Mouse (Mus musculus): ENCODE results near the gene Cep41. TPM values are rescaled to one million over a fixed set of nuclear protein-coding genes. Genes with fewer than 3 reads are reported as not detected.

Gene Cep41
- 12.8 TPM for polyA plus RNA-seq (2021)

DNA sequence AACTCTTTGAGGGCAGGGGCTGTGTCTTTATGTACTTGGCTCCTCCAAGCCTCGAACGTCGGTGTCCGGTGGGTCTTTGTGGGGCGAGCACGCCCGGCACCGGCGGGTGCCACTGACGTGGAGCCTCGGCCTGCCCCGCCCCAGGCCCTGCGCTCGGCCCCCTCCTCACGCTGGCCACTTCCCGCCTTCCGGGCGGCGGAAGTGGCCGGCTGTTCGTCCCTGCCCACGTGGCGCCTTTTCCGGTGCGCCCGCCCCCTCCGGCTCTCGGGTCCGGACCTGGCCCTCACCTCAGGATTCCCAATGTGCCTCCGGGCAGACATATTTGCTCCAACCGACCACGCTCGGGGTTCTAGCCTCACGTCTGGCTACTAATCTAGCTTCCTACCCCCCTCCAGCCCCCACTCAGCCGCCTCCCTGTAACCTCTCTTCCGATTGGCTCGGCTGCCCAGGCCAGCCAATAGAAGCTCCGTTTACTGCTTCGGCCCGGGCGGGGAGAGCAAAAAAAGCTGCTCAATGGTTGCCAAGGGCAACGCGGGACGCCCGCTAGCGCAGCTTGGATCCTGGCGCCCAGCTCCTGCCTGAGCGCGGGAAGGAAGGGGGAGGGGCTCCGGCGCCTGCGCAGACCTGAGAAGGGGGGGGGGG is at the start of gene Cep41:
Gene Cep41, minus strand, starts transcription at position 400 of the 642 bp plus-strand sequence.
- no peaks in the 10 kb centered on the region for H3K27me3 ChIP-seq
- POLR2A ChIA-PET: no interaction called here
- in situ Hi-C loops (cut with MboI; ENCODE audit: low pct_unique_long_range_greater_than_20kb): no loop called here
- TF ChIP-seq CTCF (IDR thresholded peaks at IDR 0.05): no peak
- DNase-seq (ENCODE audit: low read depth, low spot score): peak; percentile 73
- peak; percentile 91 for ATAC-seq
- CTCF ChIA-PET: interaction anchor here (1.4 kb wide), 1 partner anchor 62 kb away, joined by 4 read pairs; no protein-coding TSS in a partner anchor

DNA sequence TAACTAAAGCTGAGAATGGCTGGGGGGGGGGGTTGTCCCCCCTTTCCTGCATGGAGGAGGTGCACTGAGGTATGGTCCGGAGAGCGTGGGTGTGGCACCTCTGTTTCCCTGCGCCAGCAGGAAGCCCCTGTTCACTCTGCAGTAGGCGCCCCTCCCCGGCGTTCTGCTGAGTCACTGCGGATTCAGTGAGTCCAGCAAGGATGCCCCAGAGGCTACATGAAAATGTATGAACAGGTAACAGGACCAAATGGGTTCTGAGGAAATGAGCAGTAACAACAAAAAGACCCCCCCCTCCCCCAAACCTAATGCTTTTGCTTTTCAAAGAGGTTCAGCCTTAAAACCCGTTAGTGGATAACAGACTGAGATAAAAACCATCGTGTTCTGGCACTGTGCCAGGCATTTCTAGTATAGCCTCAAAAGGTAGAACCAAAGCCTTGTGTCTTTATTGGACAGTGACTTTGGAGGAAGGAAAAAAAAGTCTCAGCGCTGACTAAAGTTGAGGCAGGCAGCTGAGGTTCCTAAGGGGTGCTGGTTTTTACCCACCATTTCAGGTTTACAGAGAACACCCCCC is 45.7 kb upstream of the Cep41 start:
- ATAC-seq: no peak
- in situ Hi-C loops (cut with MboI; ENCODE audit: low pct_unique_long_range_greater_than_20kb): no loop called here
- POLR2A ChIA-PET: interaction anchor here (1.2 kb wide), 1 partner anchor 66 kb away, joined by 3 read pairs; no protein-coding TSS in a partner anchor
- no peak for DNase-seq (ENCODE audit: low read depth, low spot score)
- no peak for TF ChIP-seq CTCF (IDR thresholded peaks at IDR 0.05)
- H3K27me3 ChIP-seq: no peaks in the 10 kb centered on the region
- CTCF ChIA-PET: no interaction called here

DNA sequence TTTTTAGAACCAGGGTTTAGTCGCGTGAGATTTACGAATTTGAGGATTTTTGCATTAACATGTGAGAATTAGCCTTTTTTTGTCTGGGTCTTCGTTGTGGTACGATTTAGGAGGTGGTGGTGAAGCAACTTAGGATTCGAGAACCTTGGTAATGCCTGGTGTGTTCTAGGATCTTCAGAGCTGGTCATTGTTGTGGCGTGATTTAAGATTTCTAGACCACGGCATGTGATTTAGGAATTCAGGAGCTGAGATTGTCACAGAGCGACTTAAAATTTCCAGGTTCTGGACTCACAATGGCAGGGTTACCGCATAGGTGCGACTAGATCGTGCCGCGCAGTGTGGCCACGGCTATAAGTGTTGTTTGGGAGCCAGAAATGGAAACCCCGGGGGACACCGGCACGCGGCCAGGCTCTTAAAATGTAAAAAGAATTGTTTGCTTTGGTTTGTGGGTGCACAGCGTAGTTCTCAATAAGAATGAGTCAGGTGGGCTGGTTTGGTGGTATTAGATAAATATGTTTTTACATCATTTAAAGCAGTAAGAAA is 45.0 kb upstream of the Cep41 start:
- no peak for DNase-seq (ENCODE audit: low read depth, low spot score)
- no peak for ATAC-seq
- TF ChIP-seq CTCF (IDR thresholded peaks at IDR 0.05): no peak
- CTCF ChIA-PET: no interaction called here
- in situ Hi-C loops (cut with MboI; ENCODE audit: low pct_unique_long_range_greater_than_20kb): no loop called here
- POLR2A ChIA-PET: interaction anchor here (1.2 kb wide), 1 partner anchor 67 kb away, joined by 3 read pairs; no protein-coding TSS in a partner anchor
- H3K27me3 ChIP-seq: no peaks in the 10 kb centered on the region

- ATAC-seq (no peak), DNase-seq (ENCODE audit: low read depth, low spot score) (no peak)
- ChIA-PET CTCF (no interaction called here), POLR2A (no interaction called here)
- no peaks in the 10 kb centered on the region for H3K27me3 ChIP-seq
- no peak for TF ChIP-seq CTCF (IDR thresholded peaks at IDR 0.05)
- in situ Hi-C loops (cut with MboI; ENCODE audit: low pct_unique_long_range_greater_than_20kb): no loop called here
Measured at GRCm38 (mm10) chr6:30737548-30738463, 44.3 kb upstream of the Cep41 start.

DNA sequence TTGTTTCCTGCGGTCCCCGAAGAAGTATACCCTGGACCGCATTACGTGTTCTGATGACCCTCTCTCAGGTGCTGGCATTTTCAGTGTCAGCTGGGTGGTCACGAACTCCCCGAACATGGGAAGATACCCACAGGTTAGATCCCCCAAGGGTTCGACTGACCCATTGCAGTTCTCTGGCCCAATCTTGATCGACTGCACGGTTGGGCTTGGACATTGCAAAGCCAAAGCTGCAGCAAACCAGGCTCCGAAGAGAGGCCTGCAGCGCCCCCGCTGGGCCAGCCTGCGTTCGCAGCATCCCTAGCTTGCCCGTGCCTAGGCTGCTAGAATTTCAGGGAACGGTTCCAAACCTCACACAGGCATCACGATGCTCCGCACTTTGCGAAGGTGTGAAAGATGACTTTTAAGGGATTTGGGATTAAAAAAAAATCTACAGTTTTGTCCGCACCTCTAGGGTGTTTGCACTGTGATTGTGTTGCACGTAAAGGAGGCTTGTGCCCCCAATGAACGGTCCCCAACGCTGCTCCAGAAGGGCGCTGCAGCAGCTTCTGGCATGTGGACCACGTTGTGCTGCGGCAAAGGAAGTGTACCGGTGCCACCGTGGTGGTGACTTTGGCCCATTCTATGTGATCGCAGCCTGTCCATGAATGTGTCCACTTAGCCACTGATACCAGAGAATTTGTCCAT is 43.5 kb upstream of the Cep41 start:
- in situ Hi-C loops (cut with MboI; ENCODE audit: low pct_unique_long_range_greater_than_20kb): no loop called here
- no peak for ATAC-seq

DNA sequence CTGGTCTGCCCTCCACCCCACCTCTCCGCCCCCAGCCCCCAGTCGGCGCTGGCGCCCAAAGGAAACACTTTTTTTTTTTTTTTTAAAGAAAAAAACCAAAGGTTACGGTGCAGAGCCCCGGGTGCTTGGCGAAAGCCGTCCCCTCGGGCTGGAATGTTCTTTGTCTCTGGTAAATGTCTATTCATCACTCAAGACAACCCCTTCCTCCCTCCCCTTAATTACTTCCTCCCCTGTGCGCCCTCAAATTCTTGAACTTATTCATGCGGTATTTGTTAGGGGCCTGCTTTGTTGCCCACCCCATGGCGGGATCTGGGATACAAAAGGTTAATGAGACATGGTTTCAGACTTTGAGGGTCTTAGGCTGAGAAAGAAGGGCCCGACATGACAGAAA is 42.8 kb upstream of the Cep41 start:
- CTCF ChIA-PET: no interaction called here
- TF ChIP-seq CTCF (IDR thresholded peaks at IDR 0.05): no peak
- ATAC-seq (no peak), DNase-seq (ENCODE audit: low read depth, low spot score) (no peak)
- POLR2A ChIA-PET: no interaction called here
- no peaks in the 10 kb centered on the region for H3K27me3 ChIP-seq
- in situ Hi-C loops (cut with MboI; ENCODE audit: low pct_unique_long_range_greater_than_20kb): no loop called here

More for the DNA sequence above, 43.5 kb upstream of the Cep41 start:
- TF ChIP-seq CTCF (IDR thresholded peaks at IDR 0.05): no peak
- ChIA-PET POLR2A (no interaction called here), CTCF (no interaction called here)
- DNase-seq (ENCODE audit: low read depth, low spot score): no peak
- H3K27me3 ChIP-seq: no peaks in the 10 kb centered on the region

GRCm38 (mm10) chr6:30735728-30736371 is 42.3 kb upstream of the Cep41 start:
- POLR2A ChIA-PET: interaction anchor here (0.8 kb wide), 1 partner anchor 11 kb away, joined by 3 read pairs; no protein-coding TSS in a partner anchor
- in situ Hi-C loops (cut with MboI; ENCODE audit: low pct_unique_long_range_greater_than_20kb): no loop called here
- DNase-seq (ENCODE audit: low read depth, low spot score) (no peak), ATAC-seq (no peak)
- no peaks in the 10 kb centered on the region for H3K27me3 ChIP-seq
- CTCF ChIA-PET: no interaction called here
- TF ChIP-seq CTCF (IDR thresholded peaks at IDR 0.05): no peak

- TF ChIP-seq CTCF (IDR thresholded peaks at IDR 0.05): no peak
- POLR2A ChIA-PET: interaction anchor here (0.8 to 1.0 kb wide), 3 partner anchors 10 to 29 kb away, joined by 3 to 5 read pairs (median 4); no protein-coding TSS in a partner anchor
- in situ Hi-C loops (cut with MboI; ENCODE audit: low pct_unique_long_range_greater_than_20kb): no loop called here
- DNase-seq (ENCODE audit: low read depth, low spot score) (no peak), ATAC-seq (no peak)
- CTCF ChIA-PET: no interaction called here
- H3K27me3 ChIP-seq: no peaks in the 10 kb centered on the region
Measured at GRCm38 (mm10) chr6:30734988-30735727, 41.6 kb upstream of the Cep41 start.

DNA sequence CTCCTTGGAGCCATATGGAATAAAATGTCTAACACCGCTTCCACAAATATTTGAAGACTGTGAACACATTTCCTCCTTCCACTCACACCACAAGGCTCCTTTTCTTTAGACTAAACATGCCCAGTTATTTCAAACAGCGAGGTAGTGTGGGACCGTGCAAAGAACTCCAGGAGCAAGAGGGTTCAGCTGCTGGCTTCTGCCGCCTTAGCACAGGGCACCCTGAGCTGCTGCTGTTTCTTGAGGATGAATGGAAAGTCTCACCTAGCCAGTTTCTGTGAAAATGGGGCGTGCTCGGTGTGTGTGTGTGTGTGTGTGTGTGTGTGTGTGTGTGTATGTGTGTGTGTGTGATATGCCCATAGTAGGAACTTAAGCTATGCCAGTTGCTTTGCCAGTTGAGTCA is 40.9 kb upstream of the Cep41 start:
- in situ Hi-C loops (cut with MboI; ENCODE audit: low pct_unique_long_range_greater_than_20kb): no loop called here
- DNase-seq (ENCODE audit: low read depth, low spot score) (no peak), ATAC-seq (no peak)
- CTCF ChIA-PET: interaction anchor here (1.7 kb wide), 1 partner anchor 10 kb away, joined by 4 read pairs; no protein-coding TSS in a partner anchor
- POLR2A ChIA-PET: interaction anchor here (0.7 to 1.0 kb wide), 3 partner anchors 11 to 28 kb away, joined by 4 to 5 read pairs (median 5); no protein-coding TSS in a partner anchor
- H3K27me3 ChIP-seq: no peaks in the 10 kb centered on the region
- TF ChIP-seq CTCF (IDR thresholded peaks at IDR 0.05): no peak
